Mouse (Mus musculus) thymus, postnatal 36 days (tissue): Measurements from ENCODE around the gene Socs2.

Source experiments
- DNase-seq, 2 experiments: peaks; one replicate each; pipeline ENCODE4 v3.0.0; 2022; ENCODE audit warnings: mixed read lengths in 2 of 2

Socs2 gene

DNA sequence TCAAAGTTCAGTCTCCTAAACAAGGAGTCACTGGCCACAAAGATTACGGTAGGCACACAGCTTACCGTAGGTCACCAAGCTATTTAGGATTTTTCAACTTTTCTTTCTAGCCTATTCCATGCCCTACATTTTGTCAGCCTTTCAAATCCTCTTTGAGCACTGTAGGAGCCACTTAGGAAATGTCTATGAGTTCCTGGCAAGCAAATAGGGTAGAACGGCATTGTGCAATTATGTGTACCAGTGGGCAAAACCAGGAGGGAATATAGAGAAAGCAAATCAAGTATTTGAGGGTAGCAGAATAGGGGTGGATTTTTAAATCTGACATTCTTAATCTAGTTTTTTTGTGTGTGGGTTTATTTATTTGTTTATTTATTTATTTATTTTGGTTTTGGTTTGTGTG, 2.7 kb upstream of the Socs2 start:
- no peak for DNase-seq

DNA sequence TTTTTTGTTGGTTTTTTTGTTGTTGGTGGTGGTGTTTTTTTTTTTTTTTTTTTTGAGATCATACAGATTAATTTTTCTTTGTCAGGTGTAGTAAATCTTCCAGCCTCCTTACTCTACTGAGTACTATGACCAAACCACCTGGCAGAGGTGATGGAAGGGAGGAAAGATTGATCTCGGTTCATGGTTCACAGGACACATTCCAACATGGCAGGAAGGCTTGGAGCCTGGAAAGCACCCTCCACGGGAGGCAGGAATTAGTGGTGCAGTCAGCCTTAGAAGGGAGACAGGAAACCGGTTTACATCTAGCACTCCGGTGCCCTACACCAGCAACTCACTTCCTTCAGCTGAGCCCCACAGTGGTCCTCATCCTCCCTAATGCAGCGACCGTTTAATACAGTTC, 1.7 kb upstream of the Socs2 start:
- DNase-seq: peak; percentile 19 to 24

DNA sequence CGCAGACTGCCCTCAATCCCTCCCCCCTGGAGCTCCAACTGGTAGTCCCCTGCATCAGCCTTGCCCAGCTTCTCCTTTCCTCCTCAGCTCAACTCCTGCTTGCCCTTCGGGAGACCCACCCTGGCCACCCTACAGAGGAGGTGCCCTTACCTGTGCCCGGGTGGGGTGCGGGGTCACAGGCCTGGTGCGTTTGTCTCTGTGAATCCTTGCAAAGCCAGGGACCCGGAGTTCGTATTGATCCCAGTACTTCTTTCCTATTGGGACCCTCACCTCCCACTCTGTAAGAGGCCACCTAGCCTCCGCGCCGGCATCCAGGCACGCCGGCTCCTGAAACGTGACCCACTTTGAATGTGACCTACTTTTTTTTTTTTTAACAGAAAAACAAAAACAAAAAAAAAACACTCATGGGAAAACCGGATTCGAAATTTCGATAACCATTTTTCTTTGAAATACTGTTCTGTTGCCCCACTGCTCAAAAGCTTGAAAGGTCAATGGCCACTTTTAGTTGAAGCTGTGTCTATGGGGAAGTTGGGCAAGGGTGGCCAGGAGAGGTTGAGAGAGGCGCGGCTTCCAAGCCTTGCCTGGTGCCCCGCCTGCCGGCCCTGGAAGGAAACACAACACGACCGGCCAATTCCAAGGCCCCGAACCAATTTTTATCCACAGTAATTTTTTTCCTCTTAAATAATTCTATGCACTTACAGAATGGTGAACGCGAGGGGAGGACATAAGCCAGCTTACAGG, 686 bp upstream of the Socs2 start:
- peak; percentile 34 to 47 for DNase-seq

DNA sequence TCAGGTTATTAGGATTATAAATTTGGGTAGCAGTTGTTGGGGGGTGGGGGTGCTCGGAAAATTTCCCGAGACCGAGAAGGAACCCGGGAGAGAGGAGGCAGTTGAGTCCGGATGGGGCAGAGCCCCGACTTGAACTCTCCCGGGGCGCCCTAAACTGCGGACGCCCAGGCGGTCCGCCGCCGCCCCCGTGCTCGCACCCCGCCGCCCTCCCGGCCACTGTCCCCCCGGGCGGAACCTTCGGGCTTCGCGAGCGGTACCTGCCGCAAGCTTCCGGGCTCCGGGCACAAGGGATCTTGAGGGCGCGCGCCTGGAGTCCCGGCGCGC, 657 bp downstream of the Socs2 start:
- DNase-seq: no peak

DNA sequence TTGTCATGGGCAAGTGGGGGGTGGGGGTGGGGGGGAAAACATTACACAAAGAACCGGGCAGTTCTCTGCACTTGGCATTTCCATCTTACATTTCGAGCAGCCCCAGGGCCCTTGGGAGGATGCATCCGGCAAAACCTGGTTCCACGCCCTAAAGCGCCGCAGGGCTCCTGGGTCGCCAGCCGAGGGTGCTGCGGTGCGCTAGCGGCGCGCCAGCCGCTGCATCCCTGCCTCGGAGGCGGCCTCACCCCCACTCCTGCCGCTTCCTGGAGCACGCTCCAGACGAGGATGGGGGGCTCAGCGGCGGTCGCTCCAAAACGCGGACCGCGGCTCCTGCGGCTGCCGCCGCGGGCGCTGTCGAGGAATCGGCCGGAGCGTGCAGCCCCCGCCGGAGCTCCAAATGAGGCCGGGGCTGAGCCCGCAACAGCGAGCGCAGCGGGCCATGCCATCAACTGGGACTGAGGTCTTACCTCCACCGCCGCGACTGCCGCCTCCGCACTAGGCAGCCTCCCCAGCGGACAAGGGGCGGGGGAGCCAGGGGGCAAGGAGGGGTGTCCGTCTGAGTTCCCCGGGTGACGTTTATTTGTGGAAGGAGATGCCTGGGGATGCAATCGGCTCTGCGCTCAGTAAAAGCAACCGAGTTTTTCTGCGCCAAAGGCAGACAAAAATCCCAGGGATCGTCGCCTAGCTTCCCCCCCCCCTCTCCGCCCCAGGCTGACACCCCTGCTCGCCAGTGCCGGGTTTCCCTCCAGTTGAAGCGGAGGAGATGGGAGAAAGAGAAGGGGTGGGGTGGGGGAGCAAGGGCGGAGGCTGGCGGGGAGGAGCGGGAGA, 1.2 kb downstream of the Socs2 start:
- peak; percentile 44 to 54 for DNase-seq

DNA sequence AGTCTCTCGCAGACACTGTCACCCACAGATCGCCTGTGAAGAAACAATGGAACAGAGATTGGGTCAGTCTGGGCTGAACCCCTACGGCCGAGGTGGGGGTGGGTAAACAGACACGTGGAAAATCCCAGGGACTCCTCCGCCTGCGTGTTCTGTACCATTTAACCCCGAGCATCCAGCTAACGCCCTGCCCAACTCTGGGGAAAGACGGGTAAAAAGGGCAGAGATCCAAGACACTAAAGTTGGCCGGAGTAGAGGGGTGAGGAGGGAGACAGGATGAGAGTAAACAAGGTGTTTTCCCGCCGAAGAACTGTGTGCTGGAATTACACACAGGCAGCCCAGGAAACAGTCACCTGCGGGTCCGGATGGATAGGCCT, 1.8 kb downstream of the Socs2 start:
- no peak for DNase-seq

DNA sequence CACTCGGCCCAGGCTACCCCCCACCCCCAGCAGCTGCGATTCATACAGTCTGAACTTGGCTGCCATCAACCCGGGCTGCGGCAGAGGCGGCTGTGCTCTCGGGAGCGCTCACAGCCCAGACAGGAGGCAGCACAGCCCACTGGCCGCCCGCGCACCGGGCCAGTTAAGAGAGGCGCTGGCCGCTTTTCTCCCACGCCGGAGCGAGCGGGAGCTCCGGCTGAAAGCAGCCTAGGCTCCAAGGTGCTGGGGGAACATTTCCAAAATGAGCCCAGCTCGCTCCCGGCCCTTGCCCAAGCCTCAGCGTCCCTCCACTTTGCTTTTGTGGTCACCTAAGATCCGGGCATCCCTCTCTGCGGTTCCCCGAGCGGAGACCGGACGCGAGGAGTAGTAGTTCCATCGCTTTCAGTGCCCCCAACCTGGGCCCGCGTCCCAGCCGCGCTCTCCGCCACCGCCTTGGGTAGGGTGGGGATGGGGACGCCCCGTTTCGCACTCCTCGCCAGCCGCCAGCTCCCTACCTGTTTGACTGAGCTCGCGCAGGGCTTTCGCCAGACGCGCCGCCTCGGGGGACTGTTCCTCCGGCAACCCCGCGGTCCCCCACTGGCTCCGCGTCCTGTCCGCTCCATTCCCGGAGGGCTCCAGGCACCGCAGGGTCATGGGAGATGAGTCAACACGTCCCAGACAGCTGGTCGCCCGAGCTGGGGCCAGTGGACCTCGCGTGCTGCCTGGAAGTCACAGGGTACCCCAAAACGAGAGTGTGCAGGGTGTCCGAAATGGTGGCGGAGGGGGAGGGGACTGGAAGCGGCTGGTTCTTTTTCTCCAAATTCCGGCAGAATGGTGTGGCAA, 2.4 kb downstream of the Socs2 start:
- peak; percentile 6 to 17 for DNase-seq

DNA sequence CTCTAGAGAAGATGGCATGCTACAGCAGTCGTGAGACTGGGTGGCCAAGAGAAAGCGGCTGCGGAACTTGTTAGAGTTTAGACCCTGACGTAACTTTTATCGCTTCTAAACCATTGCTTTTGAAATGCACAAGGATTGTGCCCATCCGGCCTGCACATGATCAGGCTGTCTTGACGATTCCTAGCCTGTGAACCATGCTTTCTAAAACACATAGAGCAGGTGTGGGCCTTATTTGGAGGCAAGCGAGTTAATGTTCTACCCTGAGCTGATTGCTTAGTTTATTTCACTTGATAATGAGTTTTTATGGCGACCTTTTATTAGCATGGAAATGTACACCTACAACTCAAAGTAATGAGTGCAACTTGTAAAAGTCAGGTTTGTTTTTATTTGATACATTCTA, 5.8 kb downstream of the Socs2 start:
- DNase-seq: no peak

DNA sequence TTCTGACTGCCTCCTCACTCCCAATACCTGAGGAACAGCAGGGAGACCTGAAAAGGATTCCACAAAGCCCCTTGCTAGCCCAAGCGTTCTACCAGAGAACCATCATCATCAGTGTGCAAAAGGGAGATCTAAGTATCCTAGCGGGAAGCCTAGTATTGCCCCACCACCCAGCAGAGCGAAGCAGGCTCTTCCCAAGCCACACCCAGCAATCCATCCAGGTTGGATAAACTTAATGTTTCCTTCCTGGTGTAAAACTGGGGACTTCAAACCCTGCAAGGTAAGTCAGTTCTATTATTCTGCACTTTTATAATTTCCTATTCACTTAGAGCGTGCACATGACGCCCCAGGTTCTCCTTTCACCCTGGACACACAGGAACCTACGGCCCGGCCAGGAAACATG, 6.3 kb downstream of the Socs2 start:
- DNase-seq: no peak

DNA sequence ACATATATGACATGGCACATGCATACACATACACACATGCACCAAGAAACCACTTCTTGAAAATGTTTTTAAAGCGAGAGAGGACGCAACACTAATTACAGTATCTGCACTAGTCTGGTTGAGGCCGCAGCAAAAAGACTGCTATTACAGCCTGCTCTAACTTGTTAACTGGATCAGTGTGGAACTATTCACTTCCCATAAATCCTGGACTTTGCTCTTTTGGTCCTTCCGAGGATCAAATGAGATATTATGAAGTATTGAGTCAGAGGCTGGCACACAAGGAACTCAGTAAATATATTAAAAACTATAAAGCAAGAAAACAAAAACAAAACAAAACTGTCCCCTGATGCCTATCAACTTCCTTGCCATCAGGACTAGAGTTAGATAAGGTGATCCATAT, 6.8 kb downstream of the Socs2 start:
- no peak for DNase-seq

DNA sequence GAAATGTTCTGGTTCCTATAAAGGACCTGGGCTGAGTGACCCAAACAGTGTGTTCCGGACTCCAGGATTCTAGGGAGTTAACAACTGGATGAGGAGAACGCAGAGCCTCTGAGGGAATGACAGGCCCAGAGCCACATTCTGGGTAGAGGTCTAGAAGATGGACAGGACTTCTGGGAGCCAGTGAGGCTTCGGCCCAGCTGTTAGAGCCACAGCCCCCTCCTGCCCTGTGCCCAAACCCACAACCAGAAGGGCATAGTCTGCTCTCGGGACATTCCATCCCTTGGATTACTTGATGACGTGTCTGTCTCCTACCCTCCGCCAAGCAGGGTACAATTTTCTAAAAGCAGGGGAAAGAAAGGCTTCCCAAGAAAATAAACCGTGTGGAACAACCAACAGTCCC, 7.8 kb downstream of the Socs2 start:
- no peak for DNase-seq

DNA sequence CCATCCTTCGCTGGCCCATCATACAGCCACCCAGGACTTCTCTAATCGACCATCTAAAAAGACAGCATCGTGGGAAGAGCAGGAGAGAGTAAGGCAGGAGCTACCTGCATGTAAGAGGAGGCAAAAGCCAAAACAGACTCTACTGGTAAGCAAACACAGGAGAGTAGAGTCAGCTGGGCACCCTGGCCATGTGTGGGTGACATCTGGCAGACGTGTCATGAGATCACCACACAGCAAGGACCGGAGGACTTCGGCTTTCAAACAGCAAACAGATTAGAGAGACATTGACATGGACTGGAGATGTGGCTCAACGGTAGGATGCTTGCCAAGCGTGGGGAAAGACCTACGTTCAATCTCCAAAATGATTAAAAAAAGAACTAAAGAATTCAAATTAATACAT, 8.5 kb downstream of the Socs2 start:
- DNase-seq: no peak

DNA sequence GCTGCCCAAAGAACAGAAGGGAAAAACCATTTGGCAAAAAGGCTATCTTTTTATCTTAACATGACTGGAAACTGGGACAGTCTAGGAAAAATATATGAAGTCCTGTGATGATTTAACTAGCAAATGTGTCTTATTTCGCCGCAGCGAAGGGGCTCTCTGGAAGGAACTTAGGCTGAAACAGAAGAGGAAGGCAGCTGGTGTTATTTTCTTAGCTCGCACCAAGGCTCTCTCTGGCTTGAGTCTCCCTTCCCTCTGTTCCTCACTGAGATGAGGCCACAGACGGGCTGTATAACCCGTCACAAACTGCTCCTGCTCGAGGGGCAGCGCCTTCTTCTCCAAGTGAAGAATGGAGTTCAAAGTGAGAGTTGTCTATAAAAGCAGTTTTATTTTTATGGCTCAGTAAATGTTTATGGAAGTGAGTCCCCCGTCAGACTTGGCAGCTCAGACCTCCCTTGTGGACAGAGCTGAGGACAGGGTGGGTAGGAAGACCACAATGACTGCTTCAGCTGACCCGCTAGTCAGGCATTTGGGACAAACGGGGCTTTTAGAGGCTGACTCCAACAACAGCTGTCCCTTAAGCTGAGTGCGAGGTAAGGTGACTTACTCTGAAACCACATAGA, 9.3 kb downstream of the Socs2 start:
- no peak for DNase-seq

DNA sequence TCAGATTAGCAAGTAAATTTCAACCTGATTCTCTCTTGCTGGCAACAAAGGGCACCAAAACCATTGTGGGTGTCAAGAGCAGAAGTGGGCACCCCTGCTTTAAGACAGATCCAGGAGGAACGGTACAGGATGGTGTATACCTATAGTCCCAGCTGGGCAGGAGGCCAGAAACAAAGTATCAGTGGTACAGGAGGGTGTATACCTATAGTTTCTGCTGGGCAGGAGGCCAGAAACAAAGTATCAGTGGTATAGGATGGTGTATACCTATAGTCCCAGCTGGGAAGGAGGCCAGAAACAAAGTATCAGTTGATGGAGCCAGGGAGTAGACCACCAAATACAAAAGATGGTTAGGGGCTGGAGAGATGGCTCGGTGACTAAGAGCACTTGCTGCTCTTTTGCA, 12.2 kb downstream of the Socs2 start:
- DNase-seq: no peak

DNA sequence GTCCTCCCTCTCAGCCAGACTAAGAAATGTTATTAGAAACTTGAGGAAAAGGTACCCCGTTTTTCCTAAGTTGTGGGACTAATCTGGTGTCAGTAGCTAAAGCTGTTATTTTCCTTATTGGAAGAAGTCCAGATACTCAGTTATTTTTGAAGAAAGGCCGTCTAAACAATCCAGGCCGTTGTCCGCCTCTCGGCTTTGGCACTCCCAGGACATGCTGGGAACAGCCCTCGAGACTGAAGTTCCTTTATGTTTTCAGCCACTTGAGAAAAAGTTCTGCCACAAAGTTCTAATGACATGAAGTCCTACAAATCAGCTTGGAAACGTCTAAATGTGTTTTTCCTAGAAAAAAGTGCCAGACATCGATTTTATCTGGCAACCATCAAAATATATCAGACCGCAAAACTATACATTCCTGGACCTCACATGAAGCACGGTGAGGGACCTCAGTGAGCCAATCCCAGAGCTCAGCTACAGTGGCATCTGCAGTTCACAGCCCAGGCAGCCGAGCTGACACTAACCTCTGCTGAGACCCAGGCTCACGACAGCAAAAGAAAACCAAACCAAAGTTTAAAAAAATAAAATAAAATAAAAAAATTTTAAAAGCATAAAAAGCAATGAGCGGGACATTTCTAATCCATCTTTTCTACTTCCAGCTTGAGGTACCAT, 17.2 kb downstream of the Socs2 start:
- no peak for DNase-seq

DNA sequence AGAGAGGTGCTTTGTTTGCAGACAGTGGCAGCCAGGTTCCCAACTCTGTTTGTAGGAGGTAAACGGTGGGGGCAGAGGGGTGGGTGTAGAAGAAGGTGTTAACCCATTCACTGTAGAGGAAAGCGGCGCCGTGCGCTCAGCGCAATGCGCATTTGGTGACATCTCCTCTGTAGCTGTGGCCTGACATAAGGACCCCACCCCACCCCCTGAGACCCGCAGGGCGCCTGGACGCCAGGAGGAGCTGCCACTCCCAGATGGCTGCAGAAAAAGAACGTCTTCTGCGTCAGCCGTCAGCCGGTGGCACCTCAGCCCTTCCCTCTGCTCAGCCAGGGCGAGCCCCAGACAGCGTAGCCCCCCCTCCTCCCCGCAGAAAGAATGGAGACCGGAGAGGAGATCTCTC, 18.5 kb downstream of the Socs2 start:
- DNase-seq: no peak

DNA sequence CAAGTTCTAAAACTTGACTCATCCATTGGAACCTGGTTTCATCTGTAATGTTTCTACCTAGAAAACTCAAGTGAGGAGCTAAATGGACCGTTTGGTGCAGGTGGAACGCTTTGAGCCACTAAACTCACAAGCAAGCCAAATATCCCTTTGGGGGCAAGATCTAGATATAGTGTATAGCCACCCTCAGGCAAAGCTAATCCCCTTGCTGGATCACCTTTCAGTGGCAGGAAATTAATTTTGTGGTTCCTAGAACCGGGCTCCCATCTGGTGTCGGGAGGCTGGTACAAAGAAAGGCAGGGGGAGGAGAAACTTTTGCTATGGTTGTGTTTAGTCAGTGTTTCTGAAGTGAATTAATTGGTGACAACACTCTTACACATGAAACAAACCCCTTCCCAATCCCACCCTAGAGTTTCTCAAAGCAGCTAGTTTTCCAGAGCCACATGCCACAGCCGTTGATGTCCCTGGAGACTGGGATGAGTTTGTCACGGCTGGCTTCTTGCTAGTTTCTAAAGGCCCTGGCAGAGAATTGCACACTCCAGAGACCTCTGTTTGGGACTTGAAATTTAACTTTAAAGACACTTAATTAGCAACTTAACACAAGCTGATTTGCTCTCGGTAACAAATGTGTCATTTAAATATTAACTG, 19.7 kb downstream of the Socs2 start:
- DNase-seq: no peak

DNA sequence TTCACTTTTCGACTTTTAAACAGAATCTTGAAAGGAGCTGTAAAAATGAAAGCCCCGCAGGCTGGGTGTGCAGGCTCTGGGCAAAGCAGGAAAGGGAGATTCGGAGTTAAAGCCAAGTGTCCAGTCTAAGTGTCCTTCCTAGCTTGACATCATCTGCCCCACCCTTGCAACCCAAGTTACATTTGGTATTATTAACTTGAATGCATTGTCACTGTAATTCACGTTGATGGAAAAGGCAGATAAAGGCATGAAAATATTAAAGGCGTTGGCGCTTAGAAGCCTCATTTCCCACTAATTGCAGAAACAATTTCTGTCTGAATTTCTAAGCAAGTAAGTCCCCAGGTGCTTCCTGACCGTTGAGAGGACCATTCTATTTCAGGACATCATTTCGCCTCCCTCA, 20.6 kb downstream of the Socs2 start:
- DNase-seq: no peak

DNA sequence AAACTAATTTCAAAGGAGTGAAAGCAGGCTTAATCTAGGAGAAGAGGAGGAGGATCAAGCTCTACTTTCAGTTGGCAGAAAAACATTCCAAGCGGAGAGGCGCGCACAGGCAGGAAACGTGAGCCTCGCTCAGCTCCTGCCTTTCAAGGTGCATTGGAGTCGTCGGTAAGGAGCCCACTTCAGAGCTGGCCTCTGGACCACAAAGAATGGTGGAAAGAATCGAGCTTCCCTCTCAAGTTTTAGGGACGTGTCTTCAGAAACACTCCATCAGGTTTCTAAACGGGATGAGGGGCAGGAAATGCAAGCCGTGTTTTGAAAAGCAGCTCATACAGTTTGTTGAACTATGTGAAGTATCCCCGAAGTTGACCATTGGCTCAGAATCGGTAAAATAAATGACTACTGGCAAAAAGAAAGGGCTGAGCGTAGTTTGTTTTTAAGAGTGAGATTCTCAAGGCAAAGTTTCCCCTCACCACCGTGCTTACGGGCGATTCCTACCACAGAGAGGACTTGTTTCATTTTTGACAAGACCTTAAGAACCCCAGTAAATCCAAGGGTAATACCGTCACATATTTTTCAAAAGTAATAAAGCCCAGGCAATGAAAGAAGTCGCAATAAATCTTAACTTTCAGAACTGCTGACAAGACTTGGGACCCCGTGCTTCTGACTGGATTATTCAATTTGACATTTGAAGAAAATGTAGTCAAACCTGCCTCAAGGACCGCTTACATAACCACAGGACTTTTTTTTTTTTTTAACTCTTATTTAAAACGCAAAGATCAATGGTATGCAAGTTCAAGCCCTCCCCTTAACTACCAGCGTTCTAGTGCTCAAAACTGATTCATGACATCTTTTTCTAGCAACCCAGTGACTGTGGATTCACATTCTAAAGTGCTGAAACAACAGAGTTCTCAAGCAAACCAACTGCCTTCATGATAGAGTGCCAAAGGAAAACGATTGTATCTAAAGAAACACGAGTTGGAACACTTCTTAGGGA, 21.9 kb downstream of the Socs2 start:
- no peak for DNase-seq

DNA sequence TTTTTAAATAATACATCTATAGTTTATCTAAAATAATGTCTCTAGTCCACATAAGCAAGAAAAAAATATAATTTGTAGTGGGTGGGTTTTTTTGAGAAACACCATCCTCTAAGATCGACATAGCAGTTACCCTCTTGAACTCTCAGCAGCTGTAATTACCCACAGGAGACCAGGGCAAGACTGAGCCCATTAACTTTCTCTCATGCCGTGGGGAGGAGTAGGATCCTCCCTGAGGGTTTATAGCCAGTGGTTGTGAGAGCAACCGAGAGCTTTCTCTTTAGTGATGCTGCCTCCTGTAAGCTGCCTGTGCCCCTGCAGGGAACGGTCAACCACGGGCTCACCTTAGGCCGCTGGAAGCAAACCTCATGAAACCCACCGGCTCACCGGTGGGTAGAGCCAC, 24.9 kb downstream of the Socs2 start:
- DNase-seq: no peak

DNA sequence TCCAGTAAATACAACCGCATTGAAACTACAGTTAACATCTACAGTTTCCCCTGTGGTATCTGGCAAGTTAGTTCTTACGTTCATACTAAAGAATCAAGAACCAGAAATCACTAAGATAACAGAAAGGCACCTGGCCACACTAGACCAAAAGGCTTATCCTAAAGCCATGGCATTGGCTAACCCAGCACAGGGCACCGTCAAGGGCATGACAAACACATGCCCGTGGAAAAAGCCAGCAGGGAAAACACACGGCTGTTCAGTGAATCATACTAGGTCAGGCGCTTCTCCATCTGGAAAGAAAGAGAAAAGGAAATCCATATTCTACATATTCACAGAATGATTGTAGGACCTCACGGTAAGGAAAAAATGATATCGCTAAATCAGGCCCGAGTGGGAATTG, 26.1 kb downstream of the Socs2 start:
- no peak for DNase-seq
